Mouse (Mus musculus) thymus, postnatal 10 days (tissue): Measurements from ENCODE around the gene Tbxa2r.

Experiments used
- DNase-seq, 2 experiments: peaks; one replicate each; pipeline ENCODE4 v3.0.0; 2021; ENCODE audit warnings: low spot score in 2 of 2

The Tbxa2r gene

GRCm38 (mm10) chr10:81344421-81345161, 16.1 kb downstream of the Tbxa2r start:
- no peak for DNase-seq

GRCm38 (mm10) chr10:81345162-81345534, 16.6 kb downstream of the Tbxa2r start:
- DNase-seq: no peak

GRCm38 (mm10) chr10:81346453-81347067, 18.0 kb downstream of the Tbxa2r start:
- peak in 1 of 2 experiments; percentile 37 for DNase-seq

GRCm38 (mm10) chr10:81349146-81349545, 20.6 kb downstream of the Tbxa2r start:
- DNase-seq: no peak

- DNase-seq: no peak
Observed at GRCm38 (mm10) chr10:81349961-81350350, 21.4 kb downstream of the Tbxa2r start.

GRCm38 (mm10) chr10:81350351-81351063, 22.0 kb downstream of the Tbxa2r start, which contains the start of gene Hmg20b:
Gene Hmg20b, minus strand, starts transcription at chr10:81350480.
- DNase-seq: peak; percentile 99

GRCm38 (mm10) chr10:81351678-81352291, 23.3 kb downstream of the Tbxa2r start:
- peak; percentile 59 to 60 for DNase-seq

- DNase-seq: no peak
Observed at GRCm38 (mm10) chr10:81354738-81355477, 26.4 kb downstream of the Tbxa2r start.

GRCm38 (mm10) chr10:81355533-81355932, 27.0 kb downstream of the Tbxa2r start:
- no peak for DNase-seq

- DNase-seq: no peak
Observed at GRCm38 (mm10) chr10:81356352-81356990, 27.9 kb downstream of the Tbxa2r start.

GRCm38 (mm10) chr10:81356991-81357844, 28.7 kb downstream of the Tbxa2r start, which contains the start of gene Mfsd12:
Gene Mfsd12, plus strand, starts transcription at chr10:81357491.
- DNase-seq: peak; percentile 84 to 90

- DNase-seq: no peak
Observed at GRCm38 (mm10) chr10:81358209-81358608, 29.7 kb downstream of the Tbxa2r start.

GRCm38 (mm10) chr10:81358841-81359240, 30.3 kb downstream of the Tbxa2r start:
- DNase-seq: no peak

- no peak for DNase-seq
Observed at GRCm38 (mm10) chr10:81360721-81361120, 32.2 kb downstream of the Tbxa2r start.

- no peak for DNase-seq
Observed at GRCm38 (mm10) chr10:81362336-81362949, 33.9 kb downstream of the Tbxa2r start.

- DNase-seq: no peak
Observed at GRCm38 (mm10) chr10:81363436-81364346, 35.2 kb downstream of the Tbxa2r start.

GRCm38 (mm10) chr10:81364666-81365065, 36.1 kb downstream of the Tbxa2r start:
- DNase-seq: no peak

- no peak for DNase-seq
Observed at GRCm38 (mm10) chr10:81365073-81365472, 36.5 kb downstream of the Tbxa2r start.
